Mouse (Mus musculus) megakaryocyte, embryonic 14.5 days (primary cell): ENCODE results near the gene AC161166.1.

Source experiments
- FLI1 ChIP-seq: IDR thresholded peaks from 2 replicates; pipeline ENCODE4 v1.6.1; 2012; ENCODE audit warnings: low read length, inconsistent platforms, mixed read lengths
- GATA1 ChIP-seq: IDR thresholded peaks from 3 replicates; pipeline ENCODE4 v1.6.1; 2012; ENCODE audit warnings: mixed read lengths, low read length, inconsistent platforms, borderline replicate concordance

- TF ChIP-seq GATA1 (no peak), FLI1 (no peak)
These were observed 33.9 kb upstream of the AC161166.1 start, which contains the start of the genes Pinlyp and Xrcc1 for GRCm38 (mm10) chr7:24546068-24546614.
